Mouse (Mus musculus) liver, embryonic 14.5 days (tissue): ENCODE results near the gene Fmnl3. TPM values are rescaled to one million over a fixed set of nuclear protein-coding genes. Genes with fewer than 3 reads are reported as not detected.

ENCODE experiments used
- ATAC-seq: fragments of 200-750 bp; cut with Nextera tagmentation; 2 replicates; pipeline ENCODE4 v1.8.0; 2017; ENCODE audit warnings: moderate number of reproducible peaks, mild to moderate bottlenecking, moderate library complexity; ENCODE audit not compliant: insufficient read depth
- DNase-seq, 3 experiments: peaks; one replicate each; pipeline ENCODE4 v3.0.0-alpha.2; 2012 to 2013; ENCODE audit warnings: low read depth in 3 of 3, low spot score in 3 of 3
- H3K27ac ChIP-seq: fragments of 300-500 bp; sonication (generic); 2 replicates; pipeline ENCODE4 v1.5.1; 2014; ENCODE audit warnings: moderate library complexity, mild to moderate bottlenecking, control low read depth, inconsistent platforms
- H3K27me3 ChIP-seq: fragments of 300-500 bp; sonication (generic); 2 replicates; pipeline ENCODE4 v1.6.1; 2014; ENCODE audit warnings: mild to moderate bottlenecking, low read length, moderate library complexity; ENCODE audit not compliant: control insufficient read depth, insufficient read depth
- H3K36me3 ChIP-seq: fragments of 300-500 bp; sonication (generic); replicated peaks from 2 replicates; pipeline ENCODE4 v1.6.1; 2014; ENCODE audit warnings: low read depth; ENCODE audit not compliant: control insufficient read depth, insufficient read depth
- H3K4me1 ChIP-seq, 2 experiments: fragments of 200-500 bp in 1 of 2; fragments of 300-500 bp in 1 of 2; sonication (generic) in 1 of 2; replicated peaks; 2 replicates each; pipeline ENCODE4 v1.6.1; 2012 to 2014; ENCODE audit warnings: antibody characterized with exemption in 1 of 2, inconsistent platforms in 1 of 2, low read length in 1 of 2; ENCODE audit not compliant: control insufficient read depth in 2 of 2, insufficient read depth in 2 of 2
- H3K4me2 ChIP-seq: fragments of 300-500 bp; sonication (generic); 2 replicates; pipeline ENCODE4 v1.6.1; 2014; ENCODE audit warnings: low read depth, mild to moderate bottlenecking, control low read depth, moderate library complexity
- H3K4me3 ChIP-seq, 2 experiments: fragments of 200-500 bp in 1 of 2; fragments of 300-500 bp in 1 of 2; sonication (generic) in 1 of 2; 2 replicates each; pipeline ENCODE4 v1.5.1; 2012 to 2014; ENCODE audit warnings: low read depth in 2 of 2, low read length in 2 of 2, mild to moderate bottlenecking in 2 of 2, control low read depth in 1 of 2, inconsistent platforms in 1 of 2, moderate library complexity in 1 of 2; ENCODE audit not compliant: insufficient read depth in 1 of 2
- H3K9ac ChIP-seq: fragments of 300-500 bp; sonication (generic); replicated peaks from 2 replicates; pipeline ENCODE4 v1.6.1; 2014; ENCODE audit warnings: mild to moderate bottlenecking, control low read depth, moderate library complexity
- H3K9me3 ChIP-seq: fragments of 300-500 bp; sonication (generic); 2 replicates; pipeline ENCODE4 v1.6.1; 2016; ENCODE audit warnings: low read length, mixed read lengths; ENCODE audit not compliant: control insufficient read depth
- CTCF ChIP-seq: IDR thresholded peaks from 2 replicates; pipeline ENCODE4 v1.5.1; 2016; ENCODE audit warnings: antibody characterized with exemption, low read depth, control low read depth
- EP300 ChIP-seq: IDR thresholded peaks from 2 replicates; pipeline ENCODE4 v1.6.1; 2016; ENCODE audit warnings: antibody characterized with exemption, low read depth
- WGBS: fragments of 180-500 bp; shearing (Covaris S2); extraction: QIAGEN DNeasy Blood & Tissue Kit; methylation state at CpG from one replicate; pipeline ENCODE4 v1.1.7; 2014; ENCODE audit not compliant: insufficient replicate concordance; 5-methylcytosine and 5-hydroxymethylcytosine counted together
- polyA plus RNA-seq, 2 experiments: library from polyadenylated mRNA; depleted of rRNA in 1 of 2; stranded (reverse) in 1 of 2; unstranded in 1 of 2; fragments of >200 nt; fragmentation: Nextera tagmentation in 1 of 2; extraction: Ambion mirVana in 1 of 2; gene quantifications; 2 replicates each; pipeline versions ENCODE4 v1.2.1 to v1.2.3; 2012 to 2014

Gene Fmnl3
- polyA plus RNA-seq, 2 experiments, result 1.4 to 3.7 TPM

- DNase-seq, result no peak
- peak; percentile 77 for TF ChIP-seq CTCF
- no peak for TF ChIP-seq EP300
- no peak for ATAC-seq
- WGBS, result 60% methylated on average over 16 of the region's 16 CpGs
- no peaks in the 10 kb centered on the region for H3K4me1 ChIP-seq
- no peak overlapping the region for H3K9ac ChIP-seq
- no peaks in the 10 kb centered on the region for H3K9me3 ChIP-seq
- H3K27ac ChIP-seq, result no peak overlapping the region
- no peak overlapping the region for H3K4me2 ChIP-seq
- no peaks in the 10 kb centered on the region for H3K36me3 ChIP-seq
- no peak overlapping the region for H3K4me3 ChIP-seq
- H3K27me3 ChIP-seq, result no peaks in the 10 kb centered on the region
Observed at GRCm38 (mm10) chr15:99316314-99317266, 53.7 kb downstream of the Fmnl3 start.

- Histone ChIP-seq H3K4me1 (no peaks in the 10 kb centered on the region), H3K4me3 (no peak overlapping the region), H3K27me3 (no peaks in the 10 kb centered on the region), H3K9ac (no peak overlapping the region), H3K9me3 (no peaks in the 10 kb centered on the region), H3K27ac (no peak overlapping the region), H3K4me2 (no peak overlapping the region), H3K36me3 (no peaks in the 10 kb centered on the region)
- DNase-seq (no peak), ATAC-seq (no peak)
- TF ChIP-seq EP300 (no peak), CTCF (no peak)
- 86% methylated on average over 16 of the region's 16 CpGs for WGBS
Observed at GRCm38 (mm10) chr15:99314891-99315290, 55.4 kb downstream of the Fmnl3 start.

DNA sequence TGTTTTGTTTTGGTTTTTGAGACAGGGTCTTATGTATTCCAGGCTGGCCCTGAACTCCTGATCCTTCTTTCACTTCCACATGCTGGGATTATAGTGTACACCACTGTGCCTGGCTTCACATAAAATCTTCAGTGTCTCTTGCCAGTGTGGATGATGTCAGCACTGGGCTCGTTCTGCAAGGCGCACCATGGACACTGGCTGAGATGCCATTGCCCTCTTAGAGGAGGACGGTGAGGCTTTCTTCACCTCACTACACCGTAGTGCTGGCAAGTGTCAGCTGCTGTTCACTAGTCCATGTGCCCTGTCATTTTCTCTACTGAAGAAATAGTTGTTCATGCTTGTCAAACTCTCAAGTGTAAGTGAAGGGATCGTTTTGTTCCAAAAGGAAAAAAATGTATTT lies 59.7 kb downstream of the Fmnl3 start:
- 74% methylated on average over 5 of the region's 5 CpGs for WGBS
- Histone ChIP-seq H3K4me1 (no peaks in the 10 kb centered on the region), H3K36me3 (no peaks in the 10 kb centered on the region), H3K27ac (no peak overlapping the region), H3K9ac (no peak overlapping the region), H3K4me2 (no peak overlapping the region), H3K4me3 (no peak overlapping the region), H3K27me3 (no peaks in the 10 kb centered on the region), H3K9me3 (no peaks in the 10 kb centered on the region)
- TF ChIP-seq EP300 (no peak), CTCF (no peak)
- ATAC-seq, result no peak
- no peak for DNase-seq

DNA sequence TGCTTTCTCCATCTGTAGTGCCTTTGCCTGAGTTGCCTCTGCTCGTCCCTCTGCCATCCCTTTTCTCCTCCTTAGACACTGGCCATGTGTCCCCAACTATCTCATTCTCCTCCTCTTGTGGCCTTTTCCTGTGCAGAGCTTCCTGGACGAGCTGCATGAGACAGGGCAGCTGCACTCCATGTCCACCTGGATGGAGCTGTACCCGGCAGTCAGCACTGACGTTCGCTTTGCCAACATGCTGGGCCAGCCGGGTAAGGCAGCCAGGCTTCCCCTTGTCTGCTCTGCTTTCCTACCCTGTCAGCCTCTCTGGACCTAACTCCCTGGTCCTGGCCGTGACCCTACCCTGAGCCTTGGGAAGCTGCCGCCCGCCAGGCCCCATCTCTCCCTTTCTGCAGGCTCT lies 60.7 kb downstream of the Fmnl3 start:
- TF ChIP-seq EP300, result no peak
- TF ChIP-seq CTCF, result no peak
- WGBS, result 72% methylated on average over 9 of the region's 9 CpGs
- Histone ChIP-seq H3K27ac (no peak overlapping the region), H3K9ac (no peak overlapping the region), H3K27me3 (no peaks in the 10 kb centered on the region), H3K4me2 (no peak overlapping the region), H3K9me3 (no peaks in the 10 kb centered on the region), H3K36me3 (no peaks in the 10 kb centered on the region), H3K4me3 (no peak overlapping the region), H3K4me1 (no peaks in the 10 kb centered on the region)
- ATAC-seq (no peak), DNase-seq (no peak)

DNA sequence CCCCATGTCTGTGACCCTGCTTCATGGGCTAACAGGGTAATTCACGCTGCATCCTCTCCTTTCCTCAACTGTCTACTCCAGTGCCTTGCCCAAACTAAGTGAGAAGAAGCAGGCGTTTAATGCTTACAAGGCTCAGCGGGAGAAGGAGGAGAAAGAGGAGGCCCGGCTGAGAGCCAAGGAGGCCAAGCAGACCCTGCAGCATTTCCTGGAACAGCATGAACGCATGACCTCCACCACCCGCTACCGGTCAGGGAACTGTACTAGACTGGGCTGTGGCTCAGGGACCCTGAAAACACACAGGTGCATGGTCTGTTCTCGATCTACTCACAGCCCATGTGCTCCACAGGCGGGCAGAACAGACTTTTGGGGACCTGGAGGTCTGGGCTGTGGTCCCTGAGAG lies 62.8 kb downstream of the Fmnl3 start:
- DNase-seq, result no peak
- 84% methylated on average over 9 of the region's 9 CpGs for WGBS
- no peak for TF ChIP-seq EP300
- no peak for TF ChIP-seq CTCF
- H3K36me3 ChIP-seq, result no peaks in the 10 kb centered on the region
- no peak overlapping the region for H3K9ac ChIP-seq
- H3K27me3 ChIP-seq, result no peaks in the 10 kb centered on the region
- no peak overlapping the region for H3K4me3 ChIP-seq
- H3K9me3 ChIP-seq, result no peaks in the 10 kb centered on the region
- H3K27ac ChIP-seq, result no peak overlapping the region
- H3K4me2 ChIP-seq, result no peak overlapping the region
- no peak for ATAC-seq
- H3K4me1 ChIP-seq, result no peaks in the 10 kb centered on the region
